Mouse (Mus musculus) heart, postnatal 10 days (tissue): ENCODE measurements around the gene Gm5426. TPM values are rescaled to one million over a fixed set of nuclear protein-coding genes. Genes with fewer than 3 reads are reported as not detected.

Source experiments
- microRNA-seq, 2 experiments: library from miRNA; unstranded; fragments of <30 nt; microRNA quantifications; one replicate each; pipeline ENCODE4 v1.2.0; 2022
- total RNA-seq, 2 experiments: library from RNA; stranded (reverse); gene quantifications; 2 replicates each; pipeline ENCODE4 v1.2.3; 2021

Gm5426 gene
- total RNA-seq, 2 experiments from 2014 or later: not detected

Small RNAs within 50 kb of the gene (microRNA-seq; reads per million reads assigned to microRNA genes)
- gene Gm22913: 0 reads per million in 2 experiments

Other genes starting within 250 kb of the Gm5426 start
- gene Eea1, start 196.0 kb upstream of the Gm5426 start, total RNA-seq: 10 to 100 TPM; 34.3 to 37.1 TPM